Mouse (Mus musculus) frontal cortex, postnatal 25 days (tissue): Measurements from ENCODE around the gene Mapkapk2.
A peak's percentile ranks its signal among the peaks of the same experiment; 100 is the strongest.

Experiments used
- DNase-seq, 2 experiments: peaks; one replicate each; pipeline ENCODE4 v3.0.0; 2022; ENCODE audit warnings: low spot score in 2 of 2

Gene Mapkapk2

DNA sequence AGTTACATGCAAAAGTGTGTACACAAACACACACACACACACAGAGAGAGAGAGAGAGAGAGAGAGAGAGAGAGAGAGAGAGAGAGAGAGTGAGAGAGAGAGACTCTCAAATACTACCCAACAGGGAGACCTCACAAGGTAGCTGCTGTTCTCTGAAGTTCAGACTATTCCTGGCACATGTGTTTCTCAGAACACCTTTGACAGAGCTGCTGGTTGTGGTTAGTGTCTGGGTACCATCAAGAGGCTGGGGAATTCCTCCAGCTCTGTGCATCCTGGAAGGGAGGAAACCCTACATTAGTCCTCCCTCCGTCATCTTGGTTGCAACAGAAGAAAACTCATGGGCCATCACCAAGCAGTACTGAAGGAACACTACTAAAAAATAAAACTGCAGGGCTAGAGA, 16.9 kb downstream of the Mapkapk2 start:
- no peak for DNase-seq

DNA sequence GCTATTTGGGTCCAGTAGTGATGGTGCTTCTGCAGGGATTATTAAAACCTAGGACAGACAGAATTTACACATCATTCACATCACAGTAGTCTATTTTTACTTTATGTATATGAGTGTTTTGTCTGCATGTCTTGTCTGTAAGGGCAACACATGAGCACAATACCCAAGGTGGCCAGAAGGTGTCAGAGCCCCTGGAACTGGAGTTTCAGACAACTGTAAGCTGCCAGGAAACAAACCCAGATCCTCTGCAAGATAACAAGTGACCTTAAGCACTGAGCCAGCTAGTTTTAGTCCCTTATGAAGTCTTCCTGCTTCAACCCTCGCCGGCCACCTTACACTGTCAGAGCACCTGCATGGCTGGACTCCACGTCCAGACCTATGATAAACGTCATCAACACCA, 17.9 kb downstream of the Mapkapk2 start:
- DNase-seq, result no peak

GRCm38 (mm10) chr1:131078761-131079330, 18.8 kb downstream of the Mapkapk2 start:
- peak; percentile 23 to 46 for DNase-seq

- DNase-seq, result no peak
Observed at GRCm38 (mm10) chr1:131075098-131075791, 22.4 kb downstream of the Mapkapk2 start.

DNA sequence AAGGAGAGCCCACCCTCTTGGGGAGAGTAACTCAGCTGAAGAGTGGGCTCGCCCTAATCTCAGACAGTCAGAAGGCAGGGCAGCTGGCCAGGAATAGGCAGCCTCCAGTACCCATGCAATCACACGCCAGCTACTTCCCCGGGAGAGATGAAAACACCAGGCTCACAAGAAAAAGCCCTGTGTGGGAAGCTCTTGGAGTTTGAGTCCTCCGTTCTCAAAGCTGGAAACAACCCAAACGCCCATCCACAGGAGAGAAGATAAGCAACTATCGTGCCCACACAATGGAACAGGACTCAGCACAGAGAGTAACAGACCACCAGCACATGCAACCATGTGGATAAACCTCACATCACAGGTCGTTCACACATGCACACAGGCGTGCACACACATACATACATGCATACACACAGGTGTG, 23.1 kb downstream of the Mapkapk2 start:
- peak; percentile 30 to 50 for DNase-seq

GRCm38 (mm10) chr1:131072376-131072990, 25.1 kb downstream of the Mapkapk2 start:
- DNase-seq, result no peak

- no peak for DNase-seq
Observed at GRCm38 (mm10) chr1:131069010-131069409, 28.6 kb downstream of the Mapkapk2 start.

DNA sequence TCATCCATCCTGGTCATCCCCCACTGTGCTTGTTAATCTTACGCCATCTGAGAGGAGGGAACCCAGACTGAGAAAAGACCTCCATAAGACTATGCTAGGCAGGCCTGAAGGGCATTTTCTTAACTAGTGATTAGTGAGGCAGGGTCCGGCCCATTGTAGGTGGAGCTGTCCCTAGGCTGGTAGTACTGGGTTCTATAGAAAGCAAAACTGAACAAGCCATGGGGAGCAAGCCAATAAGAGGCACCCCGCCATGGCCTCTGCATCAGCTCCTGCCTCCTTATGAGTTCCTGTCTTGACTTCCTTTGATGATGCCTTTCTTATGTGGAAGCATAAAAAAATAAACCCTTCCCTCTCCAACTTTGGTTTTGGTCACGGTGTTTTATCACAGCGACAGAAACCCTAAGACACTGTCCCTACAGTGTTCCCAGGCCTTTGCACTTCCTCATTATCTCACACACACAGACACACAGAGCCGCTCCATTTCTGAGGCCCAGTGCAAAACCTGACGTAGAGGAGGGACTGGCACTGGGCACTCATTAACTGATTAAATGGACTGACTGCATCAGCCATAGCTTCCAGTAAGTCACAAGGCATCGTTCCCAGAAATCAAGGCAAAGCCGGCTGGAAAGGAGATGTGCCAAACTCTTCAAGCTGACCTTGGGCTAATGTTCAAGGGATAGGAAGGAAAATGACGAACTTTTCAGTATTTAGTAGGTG, 29.5 kb downstream of the Mapkapk2 start:
- DNase-seq, result no peak

- DNase-seq, result no peak
Observed at GRCm38 (mm10) chr1:131064202-131064601, 33.4 kb downstream of the Mapkapk2 start.

DNA sequence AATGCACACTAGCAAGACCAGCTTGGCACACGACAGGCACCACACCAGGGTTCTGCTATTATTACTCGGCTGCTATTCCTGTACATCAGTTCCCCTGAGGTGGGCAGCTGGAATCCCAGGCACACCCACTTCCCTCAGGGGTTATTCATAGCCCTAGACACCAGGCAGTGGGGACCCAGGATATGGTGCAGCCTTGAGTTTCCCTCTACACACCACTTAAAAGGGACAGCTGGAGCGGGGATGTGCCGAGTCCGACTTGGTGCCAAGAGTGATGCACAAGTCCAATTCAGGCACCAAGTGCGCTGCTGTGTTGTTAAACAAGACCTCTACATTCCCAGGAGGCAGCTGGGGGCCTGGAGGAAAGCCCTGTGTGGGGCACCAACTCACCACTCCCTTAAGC, 34.8 kb downstream of the Mapkapk2 start:
- DNase-seq, result peak in 1 of 2 experiments; percentile 26

- no peak for DNase-seq
Observed at GRCm38 (mm10) chr1:131061740-131062254, 35.8 kb downstream of the Mapkapk2 start.

GRCm38 (mm10) chr1:131060290-131061253, 37.1 kb downstream of the Mapkapk2 start:
- no peak for DNase-seq

DNA sequence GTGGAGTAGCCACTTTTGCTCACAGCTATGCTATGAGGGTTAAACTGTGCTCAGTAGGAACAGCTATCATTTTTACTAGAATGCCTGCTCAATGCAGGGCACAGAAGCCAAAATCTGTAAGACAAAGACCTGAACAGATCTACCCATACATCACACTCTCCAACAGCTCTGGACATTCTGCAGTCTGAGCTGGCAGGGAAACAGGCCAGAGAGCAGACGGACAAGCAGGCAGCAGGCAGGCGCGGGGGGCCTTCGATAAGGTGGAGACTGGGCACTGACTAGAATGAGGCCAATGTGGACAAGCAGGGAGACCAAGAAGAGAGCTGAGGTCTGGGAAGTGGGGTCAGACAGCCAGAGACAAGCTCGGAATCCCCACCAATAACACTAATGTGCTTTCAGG, 37.8 kb downstream of the Mapkapk2 start:
- no peak for DNase-seq

DNA sequence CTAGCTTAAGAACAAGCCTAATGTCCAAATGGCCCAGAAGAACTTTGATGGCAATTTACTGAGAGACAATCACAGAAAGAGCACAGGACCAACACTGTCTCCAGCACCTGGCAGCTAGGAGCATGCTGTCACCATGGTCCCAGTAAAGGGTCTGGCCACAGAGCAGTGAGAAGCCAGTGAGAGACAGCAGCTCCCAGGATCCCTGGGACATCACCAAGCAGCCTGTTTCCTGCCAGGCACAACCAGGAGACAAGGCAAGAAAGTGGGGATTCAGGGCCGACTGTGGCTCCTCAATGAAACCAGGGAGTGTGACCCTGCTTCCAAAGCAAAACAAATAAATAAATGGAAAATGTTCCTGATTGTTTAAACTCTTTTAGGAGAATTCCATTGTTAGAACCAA, 38.2 kb downstream of the Mapkapk2 start:
- no peak for DNase-seq

GRCm38 (mm10) chr1:131058431-131058830, 39.2 kb downstream of the Mapkapk2 start:
- no peak for DNase-seq

DNA sequence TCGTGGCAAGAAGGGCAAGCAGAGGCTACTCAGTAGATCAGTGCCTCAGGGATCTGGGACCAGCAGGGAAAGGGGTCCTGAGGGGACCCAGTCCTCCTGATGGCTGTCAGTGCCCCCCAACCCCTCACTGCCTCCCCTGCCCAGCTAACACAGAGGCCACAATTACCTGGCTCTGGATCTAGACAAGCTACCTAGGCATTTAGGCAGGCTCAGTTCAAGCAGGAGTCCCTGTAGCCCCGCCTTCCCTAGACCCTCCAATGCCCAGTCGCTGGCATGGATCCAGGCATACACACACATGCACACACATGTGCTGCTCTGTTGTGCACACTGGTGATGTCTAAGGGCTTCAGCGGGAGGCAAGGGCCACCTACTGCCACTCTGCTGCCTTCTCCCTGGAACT, 43.4 kb downstream of the Mapkapk2 start:
- DNase-seq, result no peak

- no peak for DNase-seq
Observed at GRCm38 (mm10) chr1:131053656-131054055, 44.0 kb downstream of the Mapkapk2 start.

- peak; percentile 28 to 54 for DNase-seq
Observed at GRCm38 (mm10) chr1:131053239-131053638, 44.4 kb downstream of the Mapkapk2 start.

DNA sequence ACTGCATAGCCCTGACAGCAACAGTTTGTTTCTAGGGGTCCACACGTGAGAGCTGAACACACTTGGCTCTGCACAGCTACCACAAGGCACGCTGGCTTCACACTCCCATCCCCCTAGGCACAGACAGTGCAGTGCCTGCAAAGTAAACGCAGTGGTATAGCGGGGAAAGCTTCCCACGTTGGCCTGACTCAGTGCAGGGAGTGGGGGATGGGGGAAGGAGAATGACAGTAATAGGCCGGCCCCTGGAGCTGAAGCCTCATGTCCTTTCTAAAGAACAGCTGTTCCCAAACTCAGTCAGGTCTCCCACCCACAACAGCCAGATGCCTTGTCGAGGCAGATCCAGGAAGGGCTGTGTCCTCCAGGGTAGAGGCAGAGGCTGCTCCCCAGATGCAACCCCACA, 46.6 kb downstream of the Mapkapk2 start:
- no peak for DNase-seq

- no peak for DNase-seq
Observed at GRCm38 (mm10) chr1:131050617-131051016, 47.0 kb downstream of the Mapkapk2 start.

DNA sequence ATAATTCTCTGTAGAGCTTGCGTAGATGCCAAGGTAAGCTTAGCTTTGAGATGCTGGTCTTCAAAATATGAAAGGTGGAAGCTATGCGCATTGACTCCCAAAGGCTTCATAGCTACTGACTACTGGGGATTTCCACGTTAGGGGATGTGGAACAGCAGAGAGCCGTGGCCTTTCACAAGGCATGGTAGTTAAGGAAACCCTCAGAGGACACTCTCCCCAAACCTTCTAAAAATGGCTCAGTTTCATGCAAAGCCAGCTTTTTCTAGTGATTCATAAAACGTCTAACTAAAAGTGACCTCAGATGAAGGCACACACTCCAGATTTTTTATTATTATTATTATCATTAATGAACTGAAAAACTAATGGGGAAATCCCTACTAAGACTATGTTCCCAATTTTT, 47.6 kb downstream of the Mapkapk2 start:
- DNase-seq, result no peak
